Mouse (Mus musculus): ENCODE results near the gene Mpped2. TPM values are rescaled to one million over a fixed set of nuclear protein-coding genes. Genes with fewer than 3 reads are reported as not detected.

Mpped2 gene
- polyA plus RNA-seq, 1 experiment, result 0.73 TPM

GRCm38 (mm10) chr2:106783311-106783710 is 90.2 kb downstream of the Mpped2 start:
- DNase-seq (ENCODE audit: low read depth, low spot score), result no peak
- 53% methylated on average over 4 of the region's 4 CpGs for WGBS

- WGBS, result 54% methylated on average over 8 of the region's 8 CpGs
- DNase-seq (ENCODE audit: low read depth, low spot score), result no peak
Observed at GRCm38 (mm10) chr2:106788055-106788454, 95.0 kb downstream of the Mpped2 start.

DNA sequence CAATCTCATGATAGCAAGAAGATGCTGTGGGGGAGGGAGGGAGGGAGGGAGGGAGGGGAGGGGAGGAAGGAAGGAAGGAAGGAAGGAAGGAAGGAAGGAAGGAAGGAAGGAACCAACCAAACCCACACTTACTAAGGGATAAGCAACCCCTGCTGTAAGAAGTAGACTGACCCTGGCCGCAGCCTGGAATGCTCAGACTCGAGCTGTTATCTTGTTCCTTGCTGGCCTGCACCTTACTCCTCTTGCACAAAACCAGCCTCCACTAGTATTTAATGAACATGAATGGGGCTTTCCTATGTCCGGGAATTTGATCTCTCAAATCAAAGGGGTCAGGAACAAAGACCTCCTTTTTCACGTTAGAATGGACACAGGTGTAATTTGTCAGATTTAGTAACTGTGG is 95.5 kb downstream of the Mpped2 start:
- no peak for DNase-seq (ENCODE audit: low read depth, low spot score)
- 71% methylated on average over 4 of the region's 4 CpGs for WGBS

DNA sequence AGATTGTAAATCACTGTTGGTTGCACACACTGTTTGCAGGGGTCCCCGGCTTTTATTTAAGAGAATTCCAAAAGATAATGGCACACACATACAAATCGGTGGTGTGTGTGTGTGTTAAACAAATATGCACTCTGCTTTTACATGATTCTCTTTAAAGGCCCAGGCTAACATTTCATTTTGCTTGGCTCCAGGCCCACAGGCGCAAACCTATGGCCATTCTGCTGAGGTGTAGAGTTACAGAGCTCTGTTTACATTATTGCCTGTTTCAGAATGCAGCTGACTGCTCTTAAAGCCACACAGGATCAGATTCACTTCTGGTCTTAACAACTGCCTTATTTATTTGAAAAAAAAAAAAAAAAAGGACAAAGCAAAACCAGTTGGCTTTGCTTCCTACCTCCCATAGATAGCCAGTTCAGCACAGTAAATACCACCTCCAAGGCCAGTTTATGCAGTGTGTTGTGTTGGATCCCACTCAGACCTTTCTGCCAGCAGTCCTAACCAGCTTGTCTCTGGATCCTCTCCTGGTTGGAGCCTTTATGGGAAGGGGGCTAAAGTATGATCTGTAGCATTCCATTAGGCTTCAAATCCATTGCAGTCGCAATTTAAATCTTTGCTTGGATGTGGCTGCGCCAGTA is 96.7 kb downstream of the Mpped2 start:
- 43% methylated on average over 5 of the region's 5 CpGs for WGBS
- no peak for DNase-seq (ENCODE audit: low read depth, low spot score)

DNA sequence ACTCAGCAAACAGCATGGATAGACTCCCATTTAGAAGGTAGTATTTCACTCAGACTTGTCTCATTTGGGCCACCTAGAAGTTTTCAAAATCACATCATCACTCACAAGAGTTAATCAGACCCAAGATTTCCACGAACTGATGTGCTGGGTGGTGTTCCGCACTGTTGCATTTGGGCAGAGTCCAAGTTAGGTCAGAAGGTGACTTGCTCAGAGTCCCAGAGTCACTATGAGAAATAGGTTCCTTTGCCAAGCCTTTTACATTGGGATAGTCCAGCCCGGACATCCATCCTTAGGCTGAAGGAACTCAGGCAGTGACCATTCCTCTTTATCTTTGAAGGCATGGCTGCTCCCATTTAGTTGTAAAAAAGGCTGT is 97.2 kb downstream of the Mpped2 start:
- WGBS, result 47% methylated on average over 3 of the region's 3 CpGs

GRCm38 (mm10) chr2:106796246-106796645 is 103.2 kb downstream of the Mpped2 start:
- DNase-seq (ENCODE audit: low read depth, low spot score), result no peak
- 48% methylated on average over 7 of the region's 7 CpGs for WGBS

More for the DNA sequence above, 97.2 kb downstream of the Mpped2 start:
- no peak for DNase-seq (ENCODE audit: low read depth, low spot score)

- 64% methylated on average over 3 of the region's 3 CpGs for WGBS
- DNase-seq (ENCODE audit: low read depth, low spot score), result no peak
Observed at GRCm38 (mm10) chr2:106797855-106798254, 104.8 kb downstream of the Mpped2 start.

- DNase-seq (ENCODE audit: low read depth, low spot score), result no peak
- WGBS, result 61% methylated on average over 4 of the region's 4 CpGs
Observed at GRCm38 (mm10) chr2:106798824-106799223, 105.8 kb downstream of the Mpped2 start.

- DNase-seq (ENCODE audit: low read depth, low spot score), result no peak
- WGBS, result 75% methylated on average over 3 of the region's 3 CpGs
Observed at GRCm38 (mm10) chr2:106815898-106816297, 122.8 kb downstream of the Mpped2 start.

DNA sequence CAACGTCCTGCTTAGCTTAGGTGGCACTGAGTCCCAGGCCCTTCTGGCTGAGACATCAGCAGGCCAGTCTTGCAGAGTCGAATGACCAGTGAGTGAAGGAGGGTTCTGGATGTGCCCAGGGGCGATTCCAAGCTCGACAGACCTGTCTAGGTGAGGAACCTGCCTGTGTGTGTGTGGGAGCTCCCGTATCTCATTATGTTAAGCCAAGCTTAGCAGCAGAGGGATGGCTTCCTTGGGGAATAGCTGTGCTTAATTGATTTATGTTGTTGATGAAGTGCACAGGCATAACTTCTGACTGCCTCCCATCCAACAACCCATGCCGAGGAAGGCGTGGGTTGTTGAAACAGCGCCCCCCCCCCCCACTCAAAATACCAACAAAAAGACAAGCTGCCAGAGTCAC is 128.2 kb downstream of the Mpped2 start:
- 54% methylated on average over 8 of the region's 8 CpGs for WGBS
- DNase-seq (ENCODE audit: low read depth, low spot score), result no peak

DNA sequence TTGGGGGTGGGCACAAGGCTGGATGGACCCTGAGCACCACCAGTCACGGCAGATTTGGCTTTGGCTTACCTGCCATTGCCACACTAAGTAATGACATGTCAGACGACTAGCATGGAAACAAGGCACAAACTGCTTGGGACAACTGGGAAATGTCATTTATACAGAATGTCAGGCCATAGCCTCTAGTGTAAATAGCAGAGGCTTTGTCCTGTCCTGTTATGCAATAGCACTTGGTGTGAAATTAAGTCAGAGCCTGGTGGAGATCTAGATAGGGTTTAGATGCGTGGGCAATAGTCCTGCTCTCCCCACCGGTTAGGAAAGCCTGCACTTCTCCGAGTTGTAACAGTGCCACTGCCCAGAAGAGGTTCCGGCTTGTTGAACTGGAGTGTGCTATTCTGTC is 128.8 kb downstream of the Mpped2 start:
- WGBS, result 54% methylated on average over 6 of the region's 6 CpGs
- DNase-seq (ENCODE audit: low read depth, low spot score), result no peak

DNA sequence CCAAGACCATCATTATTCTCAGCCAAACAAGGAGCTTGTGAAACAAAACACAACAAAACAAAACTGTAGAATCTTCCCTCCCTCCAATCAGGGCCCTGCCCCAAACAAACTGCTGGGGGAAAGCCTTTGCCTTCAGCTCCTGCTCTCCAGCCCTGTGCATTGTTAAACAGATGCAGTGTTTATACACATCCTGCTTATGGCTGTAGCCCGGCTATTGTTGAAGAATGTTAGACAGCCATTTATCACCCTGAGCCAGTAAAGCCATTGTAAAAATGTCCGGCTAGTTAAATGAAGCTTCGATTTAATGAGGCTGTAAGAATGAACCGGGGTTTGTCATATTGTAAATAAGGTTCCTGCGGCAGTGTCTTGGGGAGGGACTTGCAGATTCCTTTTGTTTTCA is 129.5 kb downstream of the Mpped2 start:
- WGBS, result 10% methylated on average over 5 of the region's 5 CpGs
- no peak for DNase-seq (ENCODE audit: low read depth, low spot score)

- no peak for DNase-seq (ENCODE audit: low read depth, low spot score)
- WGBS, result 50% methylated on average over 2 of the region's 2 CpGs
Observed at GRCm38 (mm10) chr2:106825461-106825860, 132.4 kb downstream of the Mpped2 start.

- 95% methylated on average over 1 of the region's 1 CpGs for WGBS
- DNase-seq (ENCODE audit: low read depth, low spot score), result no peak
Observed at GRCm38 (mm10) chr2:106826023-106826422, 133.0 kb downstream of the Mpped2 start.

DNA sequence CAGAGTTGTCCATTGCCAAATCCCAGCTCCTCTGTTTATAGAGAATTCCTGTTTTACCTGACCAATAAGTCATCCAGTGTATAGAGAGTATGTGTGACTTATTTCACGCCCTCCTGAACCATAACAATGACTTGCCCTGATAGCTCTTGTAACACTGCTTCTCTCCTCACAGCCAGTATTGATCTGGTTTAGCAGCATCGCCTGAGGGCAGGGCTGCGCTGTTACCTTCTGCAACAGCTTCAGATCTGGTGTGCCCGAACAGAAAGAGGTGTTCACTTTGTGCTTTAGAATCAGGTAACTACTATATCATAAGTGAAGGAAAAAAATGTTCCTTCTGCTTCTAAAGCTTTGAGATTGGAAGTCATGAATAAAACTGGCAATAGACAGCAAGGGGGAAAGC is 133.7 kb downstream of the Mpped2 start:
- 77% methylated on average over 4 of the region's 4 CpGs for WGBS
- no peak for DNase-seq (ENCODE audit: low read depth, low spot score)

DNA sequence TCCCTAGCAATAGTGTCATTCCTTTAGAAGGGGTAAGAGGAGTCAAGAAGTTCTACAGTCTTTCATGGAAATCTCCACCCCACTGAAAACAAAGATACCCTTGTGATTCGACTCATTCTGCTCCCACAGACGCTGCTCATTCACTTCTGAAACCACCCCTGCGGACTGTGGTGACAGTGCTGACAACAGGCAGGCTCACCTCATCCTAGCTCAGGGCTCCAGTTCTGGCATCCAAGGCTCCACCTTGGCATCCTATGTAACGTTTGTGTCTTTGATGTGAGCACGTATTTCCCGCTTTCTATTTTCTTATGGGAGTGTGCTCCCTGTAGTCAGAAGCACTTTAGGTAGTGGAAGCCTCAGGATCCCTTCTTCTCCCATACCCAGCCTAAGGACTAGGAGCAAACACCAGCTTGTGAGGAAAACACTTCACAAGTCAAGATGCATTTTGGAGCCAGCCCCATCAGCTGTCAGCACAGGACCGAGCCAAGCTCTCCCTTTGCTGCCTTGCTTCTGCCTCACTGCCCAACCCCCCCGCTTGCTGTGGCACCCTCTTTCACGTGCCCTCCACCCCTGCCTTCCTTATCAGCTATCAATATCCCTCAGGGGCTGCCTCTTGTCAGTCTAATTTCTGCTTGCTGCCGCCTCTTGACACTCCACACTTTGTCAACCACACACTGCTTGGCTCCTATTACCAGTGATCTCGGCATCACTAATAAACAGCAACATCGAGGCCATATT is 135.7 kb downstream of the Mpped2 start:
- DNase-seq (ENCODE audit: low read depth, low spot score), result no peak
- WGBS, result 66% methylated on average over 12 of the region's 12 CpGs

GRCm38 (mm10) chr2:106829420-106829819 is 136.4 kb downstream of the Mpped2 start:
- 79% methylated on average over 4 of the region's 4 CpGs for WGBS
- no peak for DNase-seq (ENCODE audit: low read depth, low spot score)

DNA sequence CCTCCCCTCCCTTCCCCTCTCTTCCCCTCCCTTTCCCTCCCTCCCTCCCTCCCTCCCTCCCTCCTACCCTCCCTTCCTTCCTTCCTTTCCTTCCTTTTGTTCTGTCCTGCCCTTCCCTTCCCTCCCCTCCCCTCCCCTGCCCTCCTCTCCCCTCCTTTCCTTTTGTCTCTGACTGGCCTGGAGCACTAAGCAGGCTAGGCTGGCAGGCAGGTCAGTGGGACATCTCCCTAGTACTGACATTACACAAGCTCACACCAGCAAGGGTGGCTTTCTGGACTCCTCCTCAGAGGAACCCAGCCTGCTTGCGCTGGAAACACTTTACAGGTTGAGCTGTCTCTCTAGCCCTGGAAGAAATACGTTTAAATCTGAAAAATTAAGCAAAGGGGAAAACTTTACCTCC is 139.5 kb downstream of the Mpped2 start:
- no peak for DNase-seq (ENCODE audit: low read depth, low spot score)
- WGBS, result 77% methylated on average over 2 of the region's 2 CpGs

DNA sequence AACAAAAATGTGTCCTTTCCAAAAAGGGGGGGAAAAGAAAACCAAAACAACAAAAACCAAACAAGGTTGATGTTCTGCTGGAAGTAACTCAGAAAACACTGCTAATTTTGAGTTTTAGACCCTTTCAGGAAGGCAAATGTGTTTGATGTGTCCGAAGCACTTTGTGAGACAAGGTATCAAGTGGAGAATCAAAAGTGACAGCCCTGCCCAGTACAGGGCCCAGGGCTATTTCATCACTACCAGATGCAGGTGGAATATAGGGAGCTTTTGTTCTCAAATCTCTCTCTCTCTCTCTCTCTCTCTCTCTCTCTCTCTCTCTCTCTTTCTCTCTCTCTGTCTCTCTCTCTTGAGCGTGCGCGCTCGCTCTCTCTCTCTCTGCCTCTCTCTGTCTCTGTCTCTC is 140.1 kb downstream of the Mpped2 start:
- no peak for DNase-seq (ENCODE audit: low read depth, low spot score)

GRCm38 (mm10) chr2:106835321-106835720 is 142.3 kb downstream of the Mpped2 start:
- DNase-seq (ENCODE audit: low read depth, low spot score), result no peak
- WGBS, result 75% methylated on average over 8 of the region's 8 CpGs

More for the DNA sequence above, 140.1 kb downstream of the Mpped2 start:
- WGBS, result 90% methylated on average over 5 of the region's 5 CpGs

- no peak for DNase-seq (ENCODE audit: low read depth, low spot score)
- WGBS, result 85% methylated on average over 4 of the region's 4 CpGs
Observed at GRCm38 (mm10) chr2:106837241-106837640, 144.2 kb downstream of the Mpped2 start.

All from large intestine, adult 2 months (tissue).